Comparison of ENCODE assay signal across 11 mouse cellular contexts in the genomic region with DNA sequence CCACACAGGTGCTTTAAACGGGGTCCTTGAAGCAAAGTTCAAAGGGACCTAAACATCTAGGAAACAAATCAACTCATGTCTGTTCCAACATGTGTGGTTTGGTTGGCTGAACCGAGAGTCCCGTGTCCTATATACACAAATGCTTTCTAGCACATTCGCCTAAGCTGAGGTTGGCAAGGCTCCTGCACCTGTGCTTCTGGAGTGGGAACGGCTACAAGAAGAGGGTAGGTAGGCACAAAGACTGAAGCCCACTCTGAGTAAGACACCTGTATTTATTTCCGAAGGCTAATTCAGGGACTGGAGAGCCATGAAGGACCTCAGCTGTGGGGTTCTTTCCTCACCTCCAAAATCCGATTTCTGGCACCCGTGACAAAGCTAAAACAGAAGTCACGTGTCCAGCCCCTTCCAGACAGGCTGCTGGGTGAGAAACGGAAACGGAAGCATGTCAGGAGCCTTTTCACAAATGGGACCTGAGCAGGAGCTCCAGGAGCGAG. TPM values are rescaled to one million over a fixed set of nuclear protein-coding genes. Genes with fewer than 3 reads are reported as not detected.
DNase-seq lines count a peak whose midpoint lies in the region; ATAC-seq and TF ChIP-seq lines count a peak whose summit lies in the region.
"Had no signal": no experiment of that assay in that cellular context is flagged by ENCODE, and none has a peak within 500 bp of the region (broad histone marks: within the 10 kb centered on the region; RNA-seq: fewer than 3 reads in every experiment).

No protein-coding gene starts in this region.

- no peak overlapping the region for H3K4me2 ChIP-seq in heart, embryonic 11.5 days
- no peak overlapping the region; the same call in 1 of the 2 replicates for H3K4me2 ChIP-seq in hindbrain, embryonic 16.5 days (ENCODE audit: low read length)
- peak overlapping the region; percentile 13; the same call in 1 of the 2 replicates for H3K4me2 ChIP-seq in neural tube, embryonic 15.5 days

- WGBS in heart, adult 2 months, result 49% methylated on average over 12 of the region's 12 CpGs
- 71% methylated on average over 12 of the region's 12 CpGs for WGBS in heart, embryonic 11.5 days (ENCODE audit: insufficient replicate concordance)
- 79% methylated on average over 12 of the region's 12 CpGs for WGBS in hindbrain, embryonic 16.5 days
- WGBS in neural tube, embryonic 15.5 days, result 72% methylated on average over 12 of the region's 12 CpGs

- H3K4me1 ChIP-seq in heart, adult 2 months (ENCODE audit: control insufficient read depth, insufficient read depth, low read length), result peaks cover 4% of the 10 kb centered on the region
- H3K4me1 ChIP-seq in heart, embryonic 11.5 days (ENCODE audit: control insufficient read depth, insufficient read depth, low read length), result no peaks in the 10 kb centered on the region
- peaks cover 13% of the 10 kb centered on the region for H3K4me1 ChIP-seq in testis, adult 2 months (ENCODE audit: control insufficient read depth, insufficient read depth, low read length)
- no peaks in the 10 kb centered on the region; the same call in 1 of the 2 replicates for H3K4me1 ChIP-seq in hindbrain, embryonic 16.5 days (ENCODE audit: control insufficient read depth, insufficient read depth, low read depth, low read length)
- peaks cover 15% of the 10 kb centered on the region for H3K4me1 ChIP-seq in neural tube, embryonic 15.5 days

- peak in 1 of 2 experiments; percentile 15 for DNase-seq in heart, adult 2 months
- no peak for DNase-seq in testis, postnatal 10 days (ENCODE audit: low spot score)
- no peak for DNase-seq in embryo, embryonic 11 days
- no peak for DNase-seq in layer of hippocampus, adult 8-10 months (ENCODE audit: low spot score in 2 of 2)

- H3K27ac ChIP-seq in heart, adult 2 months, result peak overlapping the region; percentile 28; the same call in 1 of the 2 replicates
- no peak overlapping the region for H3K27ac ChIP-seq in heart, embryonic 11.5 days (ENCODE audit: low read depth, low read length)
- no peak overlapping the region for H3K27ac ChIP-seq in testis, adult 2 months (ENCODE audit: control insufficient read depth, insufficient read depth, low read depth, low read length)
- H3K27ac ChIP-seq in hindbrain, embryonic 16.5 days (ENCODE audit: low read depth, low read length), result no peak overlapping the region
- no peak overlapping the region for H3K27ac ChIP-seq in neural tube, embryonic 15.5 days (replicated peaks)

- no peaks in the 10 kb centered on the region for H3K79me2 ChIP-seq in heart, adult 2 months (replicated peaks; ENCODE audit: control insufficient read depth, insufficient read depth, low read length)

- TF ChIP-seq CTCF in heart, adult 2 months (IDR thresholded peaks at IDR 0.05), result no peak
- TF ChIP-seq CTCF in testis, adult 2 months (IDR thresholded peaks at IDR 0.05; ENCODE audit: control insufficient read depth, insufficient read depth, insufficient replicate concordance, low read depth, low read length), result no peak

- H3K36me3 ChIP-seq in heart, adult 2 months (ENCODE audit: control insufficient read depth, insufficient read depth, low read length), result peaks cover 17% of the 10 kb centered on the region
- no peaks in the 10 kb centered on the region for H3K36me3 ChIP-seq in heart, embryonic 11.5 days (ENCODE audit: control insufficient read depth, insufficient read depth, low read length)
- no peaks in the 10 kb centered on the region for H3K36me3 ChIP-seq in testis, adult 2 months (ENCODE audit: control insufficient read depth, insufficient read depth, low read length)
- H3K36me3 ChIP-seq in hindbrain, embryonic 16.5 days (ENCODE audit: control insufficient read depth, insufficient read depth, low read length), result no peaks in the 10 kb centered on the region
- no peaks in the 10 kb centered on the region for H3K36me3 ChIP-seq in neural tube, embryonic 15.5 days

- H3K9ac ChIP-seq in heart, adult 2 months (ENCODE audit: low read depth, low read length), result no peak overlapping the region
- H3K9ac ChIP-seq in heart, embryonic 11.5 days (ENCODE audit: low read depth, low read length), result no peak overlapping the region
- H3K9ac ChIP-seq in hindbrain, embryonic 16.5 days (ENCODE audit: low read depth, low read length), result no peak overlapping the region
- no peak overlapping the region for H3K9ac ChIP-seq in neural tube, embryonic 15.5 days (replicated peaks)

- ATAC-seq in heart, embryonic 11.5 days (replicated peaks; ENCODE audit: insufficient number of reproducible peaks, low FRiP score, low TSS enrichment), result no peak
- ATAC-seq in hindbrain, embryonic 16.5 days, result peak; percentile 37; the same call in 1 of the 2 replicates
- peak; percentile 34; the same call in 1 of the 2 replicates for ATAC-seq in neural tube, embryonic 15.5 days (ENCODE audit: low FRiP score)
- ATAC-seq: CD4-positive, CD25-positive, alpha-beta regulatory T cell, adult 4 months had no signal

- no peaks in the 10 kb centered on the region for H3K27me3 ChIP-seq in heart, adult 2 months (ENCODE audit: control insufficient read depth, insufficient read depth, low read length)
- no peaks in the 10 kb centered on the region for H3K27me3 ChIP-seq in heart, embryonic 11.5 days (ENCODE audit: control insufficient read depth, insufficient read depth, low read length)
- H3K27me3 ChIP-seq in testis, adult 2 months (ENCODE audit: control insufficient read depth, insufficient read depth, low read length), result no peaks in the 10 kb centered on the region
- H3K27me3 ChIP-seq in hindbrain, embryonic 16.5 days (replicated peaks; ENCODE audit: control insufficient read depth, insufficient read depth, low read length), result no peaks in the 10 kb centered on the region; the same call in 1 of the 2 replicates
- no peaks in the 10 kb centered on the region for H3K27me3 ChIP-seq in neural tube, embryonic 15.5 days (replicated peaks)

- intact Hi-C loops in heart, adult 2 months (cut with DNase I), result loop anchor here (2.0 to 5.0 kb wide), 2 partner anchors 37 to 445 kb away; no protein-coding TSS in a partner anchor

- H3K4me3 ChIP-seq in heart, adult 2 months, result no peak overlapping the region
- H3K4me3 ChIP-seq in heart, embryonic 11.5 days (ENCODE audit: low read depth, low read length), result no peak overlapping the region
- peak overlapping the region; percentile 1; the same call in 1 of the 2 replicates for H3K4me3 ChIP-seq in testis, adult 2 months (ENCODE audit: control insufficient read depth, low read depth, low read length)
- no peak overlapping the region for H3K4me3 ChIP-seq in hindbrain, embryonic 16.5 days (ENCODE audit: low read length)
- H3K4me3 ChIP-seq in neural tube, embryonic 15.5 days (replicated peaks), result no peak overlapping the region

- TF ChIP-seq POLR2A in heart, adult 2 months (IDR thresholded peaks at IDR 0.05; ENCODE audit: insufficient read depth, low read depth, low read length), result no peak
- no peak for TF ChIP-seq POLR2A in testis, adult 2 months (IDR thresholded peaks at IDR 0.05; ENCODE audit: control insufficient read depth, low read depth, low read length)

- TF ChIP-seq EP300 in heart, adult 2 months (IDR thresholded peaks at IDR 0.05; ENCODE audit: insufficient read depth, low read depth, low read length), result no peak

- no peaks in the 10 kb centered on the region for H3K9me3 ChIP-seq in heart, embryonic 11.5 days (replicated peaks; ENCODE audit: control insufficient read depth, low read length)
- no peaks in the 10 kb centered on the region for H3K9me3 ChIP-seq in hindbrain, embryonic 16.5 days (ENCODE audit: control insufficient read depth, low read length)
- H3K9me3 ChIP-seq in neural tube, embryonic 15.5 days (replicated peaks), result no peaks in the 10 kb centered on the region

RNA-seq across cellular contexts. Expression of a gene that starts 42.8 kb away (rescaled TPM):
- total RNA-seq in heart, adult 2 months (2021), result not detected
- not detected in 2 replicates for polyA plus RNA-seq in heart, adult 2 months (2012; rRNA removed)
- polyA plus RNA-seq in heart, embryonic 11.5 days (2014; fragmentation: Nextera tagmentation; extraction: Ambion mirVana), result not detected in 2 replicates
- polyA plus RNA-seq in testis, adult 2 months (2012; rRNA removed), result 0.14 and 0.53 TPM in 2 replicates
- polyA plus RNA-seq in hindbrain, embryonic 16.5 days (2015; fragmentation: Nextera tagmentation; extraction: Ambion mirVana), result 0.06 and 0.20 TPM in 2 replicates
- 0.06 and 6.6 TPM in 2 replicates for polyA plus RNA-seq in neural tube, embryonic 15.5 days (2015; fragmentation: Nextera tagmentation; extraction: Ambion mirVana)
- total RNA-seq in layer of hippocampus, adult 8-10 months (2022), result not detected
- total RNA-seq: gastrocnemius, adult 8-10 months; left cerebral cortex, adult 18-20 months had no signal
- polyA plus RNA-seq: CD4-positive, CD25-positive, alpha-beta regulatory T cell, adult 4 months had no signal
